Mouse (Mus musculus): ENCODE data around the gene Klhl23. TPM values are rescaled to one million over a fixed set of nuclear protein-coding genes. Genes with fewer than 3 reads are reported as not detected.

Klhl23 gene
- polyA plus RNA-seq, 1 experiment from 2014 or later = 25.1 TPM

DNA sequence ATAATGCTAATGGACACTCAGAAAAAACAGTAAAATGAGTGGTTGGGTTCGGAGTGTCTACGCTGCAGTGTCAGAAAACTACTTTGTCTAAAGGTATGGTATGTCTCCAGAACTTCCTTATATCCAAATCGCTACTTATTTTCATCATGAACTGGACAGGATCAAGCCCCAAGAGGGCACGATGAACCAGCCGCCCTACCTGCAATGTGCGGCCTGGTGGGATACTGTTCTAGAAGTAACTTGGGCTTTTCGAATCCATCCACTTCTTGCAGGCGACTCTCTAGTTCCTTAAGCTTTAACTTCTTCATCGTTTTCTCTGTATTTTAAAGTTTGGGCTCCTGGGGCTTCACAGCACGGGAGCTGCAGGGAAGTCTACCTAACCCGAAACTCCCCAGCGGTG lies 63.3 kb downstream of the Klhl23 start:
- no peak; the same call in 1 of the 2 replicates for ATAC-seq (ENCODE audit: low FRiP score, low TSS enrichment)
- Histone ChIP-seq H3K4me1 (replicated peaks; ENCODE audit: control insufficient read depth, insufficient read depth) (no peaks in the 10 kb centered on the region), H3K4me3 (ENCODE audit: low read depth, low read length) (peak overlapping the region; percentile 45), H3K4me2 (replicated peaks; ENCODE audit: low read depth) (peak overlapping the region; percentile 48), H3K27ac (replicated peaks) (peak overlapping the region; percentile 26), H3K36me3 (ENCODE audit: control insufficient read depth, insufficient read depth, low read length) (no peaks in the 10 kb centered on the region), H3K9me3 (ENCODE audit: control insufficient read depth, low read length) (no peaks in the 10 kb centered on the region), H3K9ac (ENCODE audit: low read length) (peak overlapping the region; percentile 60), H3K27me3 (ENCODE audit: control insufficient read depth, insufficient read depth, low read length) (no peaks in the 10 kb centered on the region)
- DNase-seq (ENCODE audit: low spot score) = no peak
- WGBS = 6% methylated on average over 12 of the region's 12 CpGs
- TF ChIP-seq CTCF (IDR thresholded peaks at IDR 0.05; ENCODE audit: low read depth) (no peak), EP300 (optimal IDR thresholded peaks at IDR 0.05) (no peak)

DNA sequence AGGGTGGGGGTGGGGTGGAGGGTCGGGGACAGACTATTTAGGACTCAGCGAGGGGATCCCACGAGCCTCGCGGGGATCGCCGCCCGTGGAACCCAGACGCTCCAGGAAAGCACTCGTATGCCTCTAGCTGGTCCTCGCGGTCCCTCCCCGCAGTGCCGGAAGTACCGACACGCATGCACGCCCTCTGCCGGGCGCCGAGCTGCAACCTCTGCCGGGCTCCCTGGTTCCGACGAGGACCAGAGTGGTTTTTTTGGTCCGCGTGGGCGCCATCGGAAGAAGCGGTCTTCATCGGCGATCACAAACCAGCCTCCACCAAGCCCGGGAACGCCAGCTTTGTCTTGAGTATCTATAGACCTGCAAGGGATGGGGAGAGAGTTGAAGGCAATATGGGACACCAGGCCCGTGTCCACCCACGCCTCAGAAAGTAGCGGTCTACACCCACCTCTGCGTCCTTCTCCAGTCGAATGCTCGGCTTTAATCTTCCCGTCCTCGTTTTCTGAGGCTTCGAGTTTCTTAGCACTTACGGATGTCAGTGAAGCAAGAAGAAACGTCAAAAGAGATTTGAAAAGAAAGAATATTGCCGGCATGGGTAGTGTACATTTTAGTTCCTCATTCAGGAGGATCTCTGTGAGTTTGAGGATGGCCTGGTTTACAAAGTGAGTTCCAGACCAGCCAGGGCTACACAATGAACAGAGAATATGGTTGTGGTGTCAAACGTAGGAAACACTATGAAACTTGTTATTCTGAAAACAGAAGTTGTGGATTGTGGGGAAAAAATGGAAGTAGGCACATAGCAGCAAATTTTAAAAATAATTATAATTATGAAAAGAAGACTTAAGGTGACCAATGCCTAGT lies 63.9 kb downstream of the Klhl23 start, which contains the start of gene Mettl5:
Gene Mettl5 (minus strand): TSS at position 165 of the 855 bp plus-strand sequence.
- TF ChIP-seq EP300 (optimal IDR thresholded peaks at IDR 0.05) (no peak), CTCF (IDR thresholded peaks at IDR 0.05; ENCODE audit: low read depth) (peak; percentile 80)
- Histone ChIP-seq H3K9me3 (ENCODE audit: control insufficient read depth, low read length) (no peaks in the 10 kb centered on the region), H3K4me3 (ENCODE audit: low read depth, low read length) (peak within 1 kb of the TSS; percentile 45), H3K4me2 (replicated peaks; ENCODE audit: low read depth) (peak within 1 kb of the TSS; percentile 48), H3K4me1 (replicated peaks; ENCODE audit: control insufficient read depth, insufficient read depth) (no peaks in the 10 kb centered on the region), H3K9ac (ENCODE audit: low read length) (peak within 1 kb of the TSS; percentile 60), H3K36me3 (ENCODE audit: control insufficient read depth, insufficient read depth, low read length) (no peaks in the 10 kb centered on the region), H3K27ac (replicated peaks) (peak within 1 kb of the TSS; percentile 26), H3K27me3 (ENCODE audit: control insufficient read depth, insufficient read depth, low read length) (no peaks in the 10 kb centered on the region)
- 2% methylated on average over 45 of the region's 45 CpGs for WGBS
- ATAC-seq (ENCODE audit: low FRiP score, low TSS enrichment) (peak; percentile 98), DNase-seq (ENCODE audit: low spot score) (peak; percentile 93)

Other genes starting within 250 kb of the Klhl23 start
- gene Lrp2, start 235.9 kb upstream of the Klhl23 start, polyA plus RNA-seq (2015; fragmentation: Nextera tagmentation; extraction: Ambion mirVana) = 0.29 TPM in 2 replicates
- 10.3 and 10.4 TPM in 2 replicates for gene Bbs5, start 174.8 kb upstream of the Klhl23 start, polyA plus RNA-seq (2015; fragmentation: Nextera tagmentation; extraction: Ambion mirVana)
- 0.28 and 0.67 TPM in 2 replicates for gene Klhl41, start 151.8 kb upstream of the Klhl23 start, polyA plus RNA-seq (2015; fragmentation: Nextera tagmentation; extraction: Ambion mirVana)
- 5.6 and 5.7 TPM in 2 replicates for gene Fastkd1, start 108.4 kb upstream of the Klhl23 start, polyA plus RNA-seq (2015; fragmentation: Nextera tagmentation; extraction: Ambion mirVana)
- gene Ppig, start 99.4 kb upstream of the Klhl23 start, polyA plus RNA-seq (2015; fragmentation: Nextera tagmentation; extraction: Ambion mirVana) = 83.7 and 85.2 TPM in 2 replicates
- gene Ccdc173, start 32.4 kb upstream of the Klhl23 start, polyA plus RNA-seq (2015; fragmentation: Nextera tagmentation; extraction: Ambion mirVana) = 0.70 and 0.96 TPM in 2 replicates
- gene Phospho2, start 32.3 kb upstream of the Klhl23 start, polyA plus RNA-seq (2015; fragmentation: Nextera tagmentation; extraction: Ambion mirVana) = 19.0 and 19.3 TPM in 2 replicates
- 161 and 203 TPM in 2 replicates for gene Ssb, start 39.6 kb downstream of the Klhl23 start, polyA plus RNA-seq (2015; fragmentation: Nextera tagmentation; extraction: Ambion mirVana)
- 29.4 and 32.0 TPM in 2 replicates for gene Mettl5, start 63.7 kb downstream of the Klhl23 start, polyA plus RNA-seq (2015; fragmentation: Nextera tagmentation; extraction: Ambion mirVana)
- 7.9 and 9.0 TPM in 2 replicates for gene Ubr3, start 75.3 kb downstream of the Klhl23 start, polyA plus RNA-seq (2015; fragmentation: Nextera tagmentation; extraction: Ambion mirVana)
- gene Myo3b, start 217.2 kb downstream of the Klhl23 start, polyA plus RNA-seq (2015; fragmentation: Nextera tagmentation; extraction: Ambion mirVana) = 0.21 and 0.42 TPM in 2 replicates